Mouse (Mus musculus) hindbrain, embryonic 14.5 days (tissue): ENCODE measurements around the gene Nsun5. TPM values are rescaled to one million over a fixed set of nuclear protein-coding genes. Genes with fewer than 3 reads are reported as not detected.

ENCODE experiments used
- microRNA-seq: library from miRNA; unstranded; fragments of <30 nt; microRNA quantifications from one replicate; pipeline ENCODE4, GENCODE M21; 2016
- polyA plus RNA-seq: library from polyadenylated mRNA; unstranded; fragments of >200 nt; fragmentation: Nextera tagmentation; extraction: Ambion mirVana; gene quantifications from 2 replicates; pipeline ENCODE4 v1.2.1, GENCODE M21; 2014

The Nsun5 gene
- polyA plus RNA-seq, 1 experiment from 2014 or later: 21.1 TPM

Small RNA genes lying within 50 kb of the gene (microRNA-seq; reads per million reads assigned to microRNA genes)
- 0.97 reads per million for gene Mir7033

Other genes with a start within 250 kb of the Nsun5 start
- gene Tbl2, start 220.3 kb upstream of the Nsun5 start, polyA plus RNA-seq: 15.6 and 16.0 TPM in 2 replicates
- 35.8 and 35.9 TPM in 2 replicates for gene Bcl7b, start 201.7 kb upstream of the Nsun5 start, polyA plus RNA-seq
- 35.3 and 37.0 TPM in 2 replicates for gene Baz1b, start 182.7 kb upstream of the Nsun5 start, polyA plus RNA-seq
- gene Fzd9, start 118.7 kb upstream of the Nsun5 start, polyA plus RNA-seq: 14.7 and 15.9 TPM in 2 replicates
- gene Fkbp6, start 19.9 kb upstream of the Nsun5 start, polyA plus RNA-seq: 0.24 TPM in 1 of 2 replicates, not detected in the other
- gene Trim50, start 16.7 kb upstream of the Nsun5 start, polyA plus RNA-seq: not detected in 2 replicates
- 12.4 and 12.7 TPM in 2 replicates for gene Pom121, start 24.6 kb downstream of the Nsun5 start, polyA plus RNA-seq
- gene Hip1, start 175.2 kb downstream of the Nsun5 start, polyA plus RNA-seq: 48.4 and 49.4 TPM in 2 replicates
- not detected in 2 replicates for gene Ccl26, start 193.6 kb downstream of the Nsun5 start, polyA plus RNA-seq
- gene Ccl24, start 203.1 kb downstream of the Nsun5 start, polyA plus RNA-seq: 2.9 and 3.6 TPM in 2 replicates